Mouse (Mus musculus): ENCODE measurements at regions not wholly inside any gene's neighbourhood (a gene's known extent, or its start where the extent isn't known, plus 50 kb on each side); places are given as distances from the start of the nearest gene placed in this dataset.

DNA sequence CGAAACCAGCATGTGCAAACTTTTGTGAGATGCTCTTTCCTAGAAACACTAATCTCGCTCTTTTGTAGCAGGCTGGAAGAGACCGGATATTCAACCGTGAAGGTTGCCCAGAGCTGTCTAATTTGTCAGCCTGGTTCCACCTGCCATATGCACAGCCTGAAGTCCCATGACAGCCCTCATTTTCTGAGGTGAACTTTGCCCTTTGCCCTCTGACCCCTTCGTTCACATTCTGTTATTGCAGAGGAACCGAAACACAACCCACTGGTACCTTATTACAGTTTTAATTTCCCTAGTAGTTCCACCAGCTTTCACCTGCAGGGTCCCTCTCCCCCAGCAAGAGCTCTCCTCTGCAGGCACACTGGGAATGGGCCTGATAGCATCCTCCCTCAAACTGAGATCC, 130.4 kb downstream of the Nuf2 start:
- no peak for TF ChIP-seq CTCF (IDR thresholded peaks at IDR 0.05 in 2 of 3, conservative IDR thresholded peaks at IDR 0.05 in 1 of 3; ENCODE audit: control insufficient read depth in 1 of 3, insufficient read depth in 1 of 3, low read depth in 2 of 3, low read length in 3 of 3, poor library complexity in 1 of 3, severe bottlenecking in 1 of 3)
- no peak for TF ChIP-seq POLR2A (IDR thresholded peaks at IDR 0.05; ENCODE audit: control insufficient read depth in 1 of 2, insufficient read depth in 1 of 2, low read depth in 1 of 2, low read length in 2 of 2, poor library complexity in 1 of 2)
- no peak for TF ChIP-seq E2F4 (IDR thresholded peaks at IDR 0.05; ENCODE audit: borderline replicate concordance, low read depth, low read length)
- TF ChIP-seq HCFC1 (IDR thresholded peaks at IDR 0.05; ENCODE audit: low read depth, low read length) = no peak
- TF ChIP-seq MAX (IDR thresholded peaks at IDR 0.05; ENCODE audit: low read length) = no peak
- TF ChIP-seq RCOR1 (IDR thresholded peaks at IDR 0.05; ENCODE audit: low read depth, low read length) = no peak
- TF ChIP-seq KAT2A (conservative IDR thresholded peaks at IDR 0.05; ENCODE audit: low read depth, low read length) = no peak
- TF ChIP-seq RAD21 (IDR thresholded peaks at IDR 0.05; ENCODE audit: low read depth, low read length) = no peak
- TF ChIP-seq GATA1 (IDR thresholded peaks at IDR 0.05; ENCODE audit: low read depth, low read length) = no peak
- no peak for TF ChIP-seq ZNF384 (IDR thresholded peaks at IDR 0.05; ENCODE audit: low read depth, low read length)
- TF ChIP-seq POLR2AphosphoS2 (IDR thresholded peaks at IDR 0.05; ENCODE audit: low read length) = no peak
- TF ChIP-seq SMC3 (IDR thresholded peaks at IDR 0.05; ENCODE audit: low read depth, low read length) = no peak
- no peak for TF ChIP-seq EP300 (IDR thresholded peaks at IDR 0.05; ENCODE audit: low read depth in 1 of 2, low read length in 2 of 2)
- no peak for TF ChIP-seq MAZ (IDR thresholded peaks at IDR 0.05; ENCODE audit: low read depth, low read length)

Measured in MEL (cell line).